Mouse (Mus musculus) megakaryocyte, adult 5-6 weeks (primary cell): Measurements from ENCODE around the gene H1fnt. TPM values are rescaled to one million over a fixed set of nuclear protein-coding genes. Genes with fewer than 3 reads are reported as not detected.

ENCODE experiments used
- ATAC-seq: 2 replicates; pipeline ENCODE4 v1.8.0; 2016; ENCODE audit warnings: mild to moderate bottlenecking, inconsistent platforms; ENCODE audit not compliant: poor library complexity, severe bottlenecking
- total RNA-seq, 2 experiments: library from RNA; stranded (forward) in 1 of 2; stranded (reverse) in 1 of 2; fragments of 153-499, 151-499 nt in 1 of 2; fragments of 221-1000, 200-1000 nt in 1 of 2; gene quantifications; 2 replicates each; pipeline versions ENCODE4 v1.2.3 to v1.2.4; 2015 to 2017

Gene H1fnt
- not detected in 2 replicates for total RNA-seq (2015)
- not detected in 2 replicates for total RNA-seq (2017)

DNA sequence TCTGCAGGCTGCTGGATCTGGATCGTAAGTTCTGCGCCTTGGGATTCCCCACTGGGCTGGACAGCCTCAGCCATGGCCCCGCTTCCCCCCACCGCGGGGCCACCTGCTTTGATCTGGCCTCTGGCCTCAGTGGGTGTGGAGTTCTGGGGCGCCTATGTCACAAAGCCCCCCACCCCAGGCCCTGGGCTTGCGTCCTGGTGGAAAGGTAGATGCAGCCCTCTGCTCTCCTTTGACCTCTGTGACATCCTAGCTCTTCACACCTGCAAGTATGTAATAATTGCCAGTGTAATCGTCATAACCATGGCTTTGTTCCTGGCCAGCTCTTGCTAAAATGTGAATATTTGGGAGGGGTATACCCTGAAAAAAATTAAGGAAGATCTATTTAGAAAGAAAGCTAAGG is at the start of gene H1fnt:
H1fnt (minus strand) TSS at position 101 of the 400 bp plus-strand sequence.
- no peak for ATAC-seq

DNA sequence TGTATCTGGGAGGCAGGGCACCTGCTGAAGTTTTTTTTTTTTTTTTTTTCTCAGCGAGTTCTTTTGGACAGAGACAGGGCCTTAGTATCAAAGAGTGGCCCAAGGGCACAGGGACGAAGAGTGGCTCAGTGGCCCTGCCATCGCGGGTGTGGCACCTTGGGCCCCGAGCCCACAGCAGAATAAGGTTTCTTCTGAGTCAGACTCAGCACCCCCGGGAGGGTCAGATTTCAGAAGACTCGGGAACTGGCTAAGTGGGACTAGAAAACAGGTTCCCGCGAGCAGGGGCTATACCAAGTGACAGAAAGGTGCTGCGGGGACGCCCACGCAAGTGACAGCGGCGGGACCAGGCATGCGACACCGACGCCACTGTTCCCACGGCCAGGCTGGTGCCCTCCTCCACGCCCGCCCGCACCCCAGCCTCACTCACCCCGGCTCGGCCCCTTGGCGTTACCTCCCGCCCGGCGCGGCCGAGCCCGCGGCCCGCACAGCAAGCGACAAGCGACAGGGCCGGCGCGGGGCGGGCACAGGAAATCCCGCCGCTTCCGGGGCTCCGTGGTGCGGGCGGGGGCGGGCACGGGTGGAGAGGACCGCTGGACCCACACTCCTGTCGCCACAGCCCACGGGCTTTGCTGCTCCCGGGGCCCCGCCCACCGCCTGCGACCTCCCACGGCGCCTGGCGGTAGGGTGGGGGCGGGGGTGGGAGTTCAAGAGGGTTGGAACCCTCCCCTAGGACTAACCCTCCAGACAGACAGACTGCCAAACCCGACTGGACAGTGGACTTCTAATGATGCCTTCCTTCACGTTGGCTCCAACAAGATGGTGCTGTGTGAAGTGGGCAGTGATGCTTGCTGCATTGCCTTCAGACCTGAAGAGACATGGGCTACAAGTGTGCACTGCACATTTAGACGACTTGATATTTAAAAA is 38.8 kb upstream of the H1fnt start, which contains the start of gene Zfp641:
Zfp641 (minus strand) TSS at position 534 of the 924 bp plus-strand sequence.
- ATAC-seq: no peak

DNA sequence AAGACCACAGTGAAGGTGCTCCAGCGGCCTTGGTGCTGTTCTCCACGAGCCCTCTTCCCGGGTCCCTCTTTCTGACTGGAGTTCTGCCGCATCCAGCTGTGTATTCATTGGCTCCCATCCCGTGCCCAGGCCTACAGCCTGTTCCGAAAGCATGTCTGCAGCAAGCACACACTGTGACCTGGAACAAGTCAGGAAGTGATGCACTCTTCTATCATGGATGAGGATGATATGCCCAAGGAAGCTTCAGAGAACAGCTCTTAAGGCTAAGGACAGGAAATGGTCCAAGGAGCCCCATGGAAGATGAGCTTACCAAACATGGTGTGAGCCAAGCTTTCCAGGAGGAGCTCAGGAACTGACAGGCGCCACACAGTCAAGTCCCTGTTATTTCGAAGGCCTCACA is 36.6 kb upstream of the H1fnt start:
- ATAC-seq: no peak

DNA sequence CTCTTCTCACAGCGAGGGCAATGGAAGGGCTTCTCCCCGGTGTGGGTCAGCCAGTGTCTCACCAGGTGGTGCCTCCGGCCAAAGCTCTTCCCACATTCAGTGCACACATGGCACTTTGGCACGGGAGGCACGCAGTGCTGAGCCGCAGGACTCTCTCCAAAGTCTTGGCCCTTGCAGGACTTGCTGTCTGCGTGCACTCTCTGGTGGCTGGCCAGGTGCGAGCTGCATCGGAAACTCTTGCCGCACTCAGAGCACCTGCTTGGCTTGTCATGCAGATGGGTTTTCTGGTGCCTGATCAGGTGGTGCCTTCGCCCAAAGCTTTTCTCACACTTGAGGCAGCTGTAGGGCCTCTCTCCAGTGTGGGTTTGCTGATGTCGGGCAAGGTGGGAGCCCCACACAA is 31.5 kb upstream of the H1fnt start:
- no peak for ATAC-seq

DNA sequence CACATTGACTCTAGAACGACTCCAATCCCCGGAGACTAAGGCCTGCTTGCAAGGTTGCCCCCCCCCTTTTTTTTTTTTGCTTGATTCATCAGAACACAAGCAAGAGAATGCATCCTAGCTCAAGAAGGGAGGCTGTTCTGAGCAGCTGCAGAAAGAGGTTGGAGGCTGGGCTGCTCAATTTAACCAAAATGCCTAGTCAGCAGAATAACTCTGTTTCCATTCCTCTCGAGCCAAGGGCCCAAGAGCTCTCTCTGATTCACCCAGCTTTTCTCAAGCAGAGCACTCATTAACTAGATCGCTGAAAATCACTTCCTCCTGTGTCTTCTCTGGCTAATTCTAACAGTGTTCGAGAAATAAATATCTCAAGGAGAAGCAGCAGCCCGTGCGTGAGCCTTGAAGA is 29.3 kb upstream of the H1fnt start:
- no peak for ATAC-seq

DNA sequence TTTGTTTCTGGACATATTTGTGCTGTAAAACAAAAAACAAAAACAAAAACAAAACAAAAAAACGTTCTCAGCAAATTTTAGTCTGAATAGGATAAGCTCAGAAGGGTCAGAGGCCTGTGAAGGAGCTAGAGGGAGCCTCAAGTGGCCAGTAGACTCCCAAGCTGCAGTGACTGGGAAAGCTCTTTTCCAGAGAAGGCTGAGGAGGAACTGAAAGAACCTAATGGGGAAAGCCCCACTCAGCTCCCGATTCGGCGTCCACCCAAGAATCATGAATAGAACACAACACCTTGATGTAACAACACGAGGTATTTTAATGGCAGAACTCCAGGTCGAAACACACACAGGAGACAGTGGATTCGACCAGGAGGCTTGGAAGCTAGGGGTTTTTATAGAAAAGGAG is 683 bp upstream of the H1fnt start:
- ATAC-seq: no peak

DNA sequence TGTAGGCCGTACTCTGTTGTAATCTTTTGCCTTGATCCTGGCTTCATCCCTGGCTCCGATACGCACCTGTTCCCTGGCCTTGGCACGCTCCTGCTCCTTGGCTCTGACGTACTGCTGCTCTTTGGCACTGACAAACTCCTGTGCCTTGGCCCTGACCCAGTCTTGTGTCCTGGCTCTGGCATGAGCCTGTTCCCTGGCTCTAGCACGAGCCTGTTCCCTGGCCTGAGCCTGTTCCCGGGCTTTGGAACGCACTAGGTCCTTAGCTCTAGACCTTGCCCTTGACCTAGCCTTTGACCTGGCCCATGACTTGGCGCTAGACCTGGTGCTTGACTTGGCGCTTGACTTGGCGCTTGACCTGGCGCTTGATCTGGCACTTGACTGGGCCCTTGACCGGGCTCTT is 822 bp downstream of the H1fnt start:
- no peak for ATAC-seq

DNA sequence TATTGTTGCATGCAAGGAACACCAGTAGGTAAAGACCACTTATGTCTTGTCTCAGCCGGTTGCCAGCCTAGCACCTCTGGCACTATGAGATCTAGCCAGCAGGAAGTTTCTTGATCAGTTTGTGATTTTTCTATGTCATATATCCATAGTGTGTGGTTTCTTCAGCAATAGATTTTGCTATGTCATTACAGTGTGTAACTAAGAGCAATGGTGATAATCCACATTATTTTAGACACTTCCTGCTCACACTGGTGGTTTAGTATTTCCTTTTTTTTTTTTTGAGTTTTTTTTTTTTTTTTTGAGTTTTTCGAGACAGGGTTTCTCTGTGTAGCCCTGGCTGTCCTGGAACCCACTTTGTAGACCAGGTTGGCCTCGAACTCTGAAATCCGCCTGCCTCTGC is 21.7 kb downstream of the H1fnt start:
- ATAC-seq: no peak

DNA sequence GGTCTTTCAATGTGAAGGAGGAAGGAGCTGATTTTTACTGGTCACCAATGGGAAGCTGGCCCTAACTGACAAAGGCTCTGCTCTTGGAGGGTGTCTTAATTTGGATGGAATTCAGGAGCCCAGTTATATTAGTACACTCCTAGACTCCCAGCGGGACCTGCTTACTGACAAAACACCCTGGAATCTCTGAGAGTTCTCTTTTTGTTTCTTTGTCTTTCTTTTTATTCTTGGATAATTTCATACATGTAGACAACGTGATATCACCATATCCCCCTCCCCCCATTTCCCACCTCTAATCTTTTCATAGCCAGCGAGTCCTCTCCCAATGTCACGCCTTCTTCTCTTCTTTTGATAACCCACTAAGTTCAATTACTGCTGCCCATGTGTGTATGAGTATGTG is 22.7 kb downstream of the H1fnt start, which contains the start of gene Olfr286:
Olfr286 (minus strand) TSS at position 101 of the 400 bp plus-strand sequence.
- no peak for ATAC-seq

DNA sequence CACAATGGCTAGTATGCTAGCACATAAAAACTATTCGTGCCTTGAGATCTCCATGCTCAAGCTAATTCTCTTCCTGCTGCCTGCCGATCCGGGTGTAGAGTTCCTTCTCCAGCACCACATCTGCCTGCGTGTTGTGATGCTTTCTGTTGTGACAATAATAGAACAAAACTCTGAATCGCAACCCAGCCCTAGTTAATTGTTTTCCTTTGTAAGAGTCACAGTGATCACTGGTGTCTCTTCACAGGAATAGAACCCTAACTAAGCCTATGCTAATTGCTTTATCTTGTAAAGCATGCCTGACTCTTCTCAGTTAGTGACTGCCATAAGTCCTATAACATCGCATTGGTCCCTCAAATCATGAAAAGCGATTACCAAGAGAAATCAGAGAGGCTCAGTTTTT is 31.0 kb downstream of the H1fnt start:
- ATAC-seq: no peak

DNA sequence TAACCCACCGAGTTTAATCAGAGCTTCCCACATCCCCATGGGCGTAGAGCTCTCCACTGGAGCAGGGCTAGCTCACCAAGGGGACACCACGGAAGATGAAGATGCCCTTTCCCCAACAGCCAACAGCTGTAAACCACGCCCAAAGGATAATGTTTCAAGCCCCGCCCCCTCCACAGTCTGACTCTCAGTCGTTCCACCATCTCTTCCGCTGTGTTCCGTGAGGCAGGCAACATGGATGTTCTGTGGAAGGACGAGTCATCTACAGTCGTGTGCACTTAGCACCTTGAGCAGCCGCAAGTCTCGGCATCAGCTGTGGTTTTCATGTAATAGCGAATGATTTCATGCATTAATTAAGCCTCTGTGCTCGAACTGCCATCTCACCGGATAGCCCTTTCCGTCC is 31.5 kb downstream of the H1fnt start:
- ATAC-seq: no peak

DNA sequence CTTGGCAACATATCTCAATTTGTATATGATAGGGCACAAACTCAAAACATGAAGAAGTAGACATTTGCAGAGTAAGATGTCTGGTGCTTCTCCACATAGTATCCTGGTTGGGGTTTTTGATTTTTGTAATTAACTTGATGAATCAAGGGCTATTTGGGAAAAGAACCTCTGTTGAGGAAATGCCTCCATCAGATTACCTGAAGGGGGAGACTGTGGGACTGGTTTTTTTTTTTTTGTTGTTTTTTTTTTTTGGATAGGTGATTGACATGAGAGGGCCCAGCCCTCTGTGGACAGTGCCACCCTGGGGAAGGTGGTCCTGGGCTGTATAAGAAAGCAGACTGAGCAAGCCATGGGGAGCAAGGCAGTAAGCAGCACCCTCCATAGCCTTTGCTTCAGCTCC is 34.7 kb downstream of the H1fnt start:
- no peak for ATAC-seq

DNA sequence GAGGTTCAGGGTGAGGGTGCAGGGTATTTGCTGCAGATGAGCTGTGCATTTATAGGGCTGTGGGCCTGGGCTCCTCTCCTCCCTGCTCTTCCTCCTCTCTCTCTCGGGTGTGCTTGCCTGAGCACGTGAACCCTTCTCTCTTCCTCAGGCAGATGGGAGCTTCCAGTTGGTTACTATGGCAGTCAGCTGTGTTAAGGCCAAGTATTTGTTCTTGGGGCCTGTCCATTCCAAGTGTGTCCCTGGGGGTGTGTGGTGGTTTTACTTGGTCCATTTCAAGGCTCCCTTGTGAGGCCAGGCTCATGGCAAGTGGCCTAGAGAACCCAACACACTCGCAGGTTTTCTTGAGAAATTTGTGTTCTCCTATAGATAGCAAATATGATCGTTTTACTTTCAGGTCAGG is 36.2 kb downstream of the H1fnt start, which contains the start of the genes Gm44579 and Olfr287:
Gm44579 (minus strand) TSS at position 101 of the 400 bp plus-strand sequence.
Olfr287 (minus strand) TSS at position 180 of the 400 bp plus-strand sequence.
- no peak for ATAC-seq

DNA sequence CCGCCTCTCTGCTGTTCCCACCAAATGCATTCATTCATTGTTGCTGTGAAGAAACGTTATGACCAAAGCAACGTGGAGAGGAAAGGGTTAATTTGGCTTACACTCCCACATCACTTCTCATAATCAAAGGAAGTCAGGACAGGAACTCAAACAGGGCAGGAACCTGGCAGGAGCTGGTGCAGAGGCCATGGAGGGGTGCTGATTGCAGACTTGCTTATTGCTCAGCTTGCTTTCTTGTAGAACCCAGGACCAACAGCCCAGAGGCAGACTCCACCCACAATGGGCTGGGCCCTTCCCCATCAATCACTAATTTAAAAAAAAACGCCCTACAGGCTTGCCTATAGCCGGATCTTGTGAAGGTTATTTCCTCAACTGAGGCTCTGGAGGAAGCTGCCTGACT is 43.0 kb downstream of the H1fnt start:
- no peak for ATAC-seq

DNA sequence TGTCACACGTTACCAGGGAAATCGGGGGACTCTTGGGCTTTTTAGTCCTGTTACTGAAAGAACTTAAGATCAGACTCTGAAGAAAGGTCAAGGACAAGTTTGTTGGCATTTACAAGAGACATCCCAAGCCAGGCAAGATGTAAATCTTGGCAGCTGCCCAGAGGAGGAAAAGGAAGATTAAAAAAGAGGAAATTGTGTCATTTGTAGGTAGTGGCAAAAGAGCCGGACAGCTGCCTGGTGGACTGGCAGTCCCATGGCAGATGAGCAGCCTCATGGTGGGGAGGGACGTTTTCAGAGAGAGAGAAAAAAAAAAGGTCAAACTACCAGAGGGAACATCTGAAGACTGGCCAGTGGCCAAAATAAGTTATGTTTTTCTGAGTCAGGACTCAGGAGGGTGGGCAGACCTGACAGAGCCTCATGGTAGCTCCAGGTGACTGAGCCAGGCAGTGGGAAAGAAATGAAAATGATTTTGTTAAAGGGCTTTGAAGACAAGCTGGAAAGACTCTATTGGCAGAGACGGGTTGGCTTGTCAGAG is 43.7 kb downstream of the H1fnt start:
- ATAC-seq: no peak

DNA sequence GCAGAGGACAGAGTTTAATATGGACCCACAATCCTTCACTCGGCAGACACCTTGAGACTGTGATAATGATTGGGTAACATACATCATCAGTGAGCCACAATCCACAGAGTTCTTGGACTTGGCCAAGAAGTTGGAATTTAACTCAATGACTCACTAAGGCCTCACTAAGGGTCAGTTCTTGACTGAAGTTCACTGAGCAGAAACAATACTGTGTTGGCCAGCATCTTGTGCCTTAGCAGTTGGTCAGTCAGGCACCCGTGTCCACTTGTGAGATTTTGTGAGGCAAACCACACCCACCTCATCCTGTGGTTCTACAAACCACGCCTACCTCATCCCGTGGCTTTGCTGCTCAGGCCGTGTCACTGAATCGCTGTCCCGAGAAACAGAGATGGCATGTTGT is 47.4 kb downstream of the H1fnt start:
- ATAC-seq: no peak

Other genes with a start within 250 kb of the H1fnt start
- 2.4 and 3.1 TPM in 2 replicates for gene Pfkm, start 164.7 kb downstream of the H1fnt start, total RNA-seq (2015)
- gene Pfkm, start 164.7 kb downstream of the H1fnt start, total RNA-seq (2017): 4.7 and 6.2 TPM in 2 replicates
- gene Senp1, start 163.5 kb downstream of the H1fnt start, total RNA-seq (2015): 43.4 and 44.7 TPM in 2 replicates
- gene Senp1, start 163.5 kb downstream of the H1fnt start, total RNA-seq (2017): 39.9 and 52.2 TPM in 2 replicates
- gene Asb8, start 91.7 kb downstream of the H1fnt start, total RNA-seq (2015): 29.8 and 34.5 TPM in 2 replicates
- 30.0 and 31.4 TPM in 2 replicates for gene Asb8, start 91.7 kb downstream of the H1fnt start, total RNA-seq (2017)
- gene Ccdc184, start 90.1 kb downstream of the H1fnt start, total RNA-seq (2015): not detected in 2 replicates
- gene Ccdc184, start 90.1 kb downstream of the H1fnt start, total RNA-seq (2017): not detected in 2 replicates
- not detected in 2 replicates for gene Olfr288, start 61.8 kb downstream of the H1fnt start, total RNA-seq (2015)
- gene Olfr288, start 61.8 kb downstream of the H1fnt start, total RNA-seq (2017): not detected in 2 replicates
- not detected in 2 replicates for gene Gm44579, start 36.3 kb downstream of the H1fnt start, total RNA-seq (2015)
- gene Gm44579, start 36.3 kb downstream of the H1fnt start, total RNA-seq (2017): not detected in 2 replicates
- gene Olfr287, start 36.2 kb downstream of the H1fnt start, total RNA-seq (2015): not detected in 2 replicates
- not detected in 2 replicates for gene Olfr287, start 36.2 kb downstream of the H1fnt start, total RNA-seq (2017)
- not detected in 2 replicates for gene Olfr286, start 22.8 kb downstream of the H1fnt start, total RNA-seq (2015)
- gene Olfr286, start 22.8 kb downstream of the H1fnt start, total RNA-seq (2017): not detected in 2 replicates
- gene Zfp641, start 38.9 kb upstream of the H1fnt start, total RNA-seq (2015): 0.09 TPM in 1 of 2 replicates, not detected in the other
- not detected in 2 replicates for gene Zfp641, start 38.9 kb upstream of the H1fnt start, total RNA-seq (2017)
- gene Olfr285, start 60.1 kb upstream of the H1fnt start, total RNA-seq (2015): not detected in 2 replicates
- gene Olfr285, start 60.1 kb upstream of the H1fnt start, total RNA-seq (2017): not detected in 2 replicates
- gene Olfr284, start 83.7 kb upstream of the H1fnt start, total RNA-seq (2015): not detected in 2 replicates
- gene Olfr284, start 83.7 kb upstream of the H1fnt start, total RNA-seq (2017): not detected in 2 replicates
- gene Olfr283, start 123.7 kb upstream of the H1fnt start, total RNA-seq (2015): not detected in 2 replicates
- not detected in 2 replicates for gene Olfr283, start 123.7 kb upstream of the H1fnt start, total RNA-seq (2017)
- gene Olfr282, start 173.9 kb upstream of the H1fnt start, total RNA-seq (2015): not detected in 2 replicates
- not detected in 2 replicates for gene Olfr282, start 173.9 kb upstream of the H1fnt start, total RNA-seq (2017)
- gene Olfr281, start 195.3 kb upstream of the H1fnt start, total RNA-seq (2015): not detected in 2 replicates
- gene Olfr281, start 195.3 kb upstream of the H1fnt start, total RNA-seq (2017): not detected in 2 replicates
- not detected in 2 replicates for gene OR5BS1P, start 212.6 kb upstream of the H1fnt start, total RNA-seq (2015)
- gene OR5BS1P, start 212.6 kb upstream of the H1fnt start, total RNA-seq (2017): not detected in 2 replicates
- not detected in 2 replicates for gene Lalba, start 225.4 kb upstream of the H1fnt start, total RNA-seq (2015)
- gene Lalba, start 225.4 kb upstream of the H1fnt start, total RNA-seq (2017): not detected in 2 replicates
- gene Olfr279, start 235.1 kb upstream of the H1fnt start, total RNA-seq (2015): not detected in 2 replicates
- not detected in 2 replicates for gene Olfr279, start 235.1 kb upstream of the H1fnt start, total RNA-seq (2017)